Mouse (Mus musculus): ENCODE results near the gene Olfr291. TPM values are rescaled to one million over a fixed set of nuclear protein-coding genes. Genes with fewer than 3 reads are reported as not detected.
A peak's percentile ranks its signal among the peaks of the same experiment; 100 is the strongest.

Olfr291 gene
- not detected in 2 replicates for polyA plus RNA-seq (2014; fragmentation: Nextera tagmentation; extraction: Ambion mirVana)

DNA sequence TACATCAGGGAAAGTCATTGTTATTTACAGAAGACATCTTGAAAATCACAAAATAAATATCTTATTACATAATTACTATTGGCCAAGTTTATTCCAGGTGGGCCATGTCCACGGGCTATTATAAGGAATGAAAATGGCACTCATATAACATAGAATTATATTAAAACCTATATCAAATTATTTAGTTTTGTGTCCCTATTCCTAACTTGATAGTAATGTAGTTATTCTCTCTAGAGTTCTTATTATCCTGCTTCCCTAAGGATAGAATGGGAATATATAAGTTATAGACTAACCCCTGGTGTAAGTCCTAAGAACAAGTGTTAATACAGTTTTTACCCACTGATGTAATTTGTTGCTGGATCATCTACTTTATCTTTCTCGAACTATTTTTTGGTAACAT, at the start of gene Olfr291:
TSS of gene Olfr291 (plus strand) at position 301 of the 400 bp plus-strand sequence.
- no peaks in the 10 kb centered on the region for H3K36me3 ChIP-seq (ENCODE audit: control insufficient read depth, insufficient read depth, low read length)
- H3K4me2 ChIP-seq (replicated peaks; ENCODE audit: low read depth, low read length) = no peak within 1 kb of the TSS
- ATAC-seq (ENCODE audit: low FRiP score) (no peak), DNase-seq (ENCODE audit: low spot score) (no peak)
- no peak within 1 kb of the TSS for H3K27ac ChIP-seq (ENCODE audit: low read depth, low read length)
- 82% methylated on average over 2 of the region's 2 CpGs for WGBS
- H3K4me1 ChIP-seq (replicated peaks; ENCODE audit: control insufficient read depth, insufficient read depth, low read length) = no peaks in the 10 kb centered on the region
- no peaks in the 10 kb centered on the region for H3K27me3 ChIP-seq (ENCODE audit: control insufficient read depth, insufficient read depth, low read length)
- no peak within 1 kb of the TSS for H3K9ac ChIP-seq (ENCODE audit: low read depth, low read length)
- no peaks in the 10 kb centered on the region for H3K9me3 ChIP-seq (ENCODE audit: control insufficient read depth, low read length)
- no peak within 1 kb of the TSS for H3K4me3 ChIP-seq (ENCODE audit: low read depth, low read length)

GRCm38 (mm10) chr7:84805224-84805623, 48.1 kb upstream of the Olfr291 start:
- no peaks in the 10 kb centered on the region for H3K36me3 ChIP-seq (ENCODE audit: control insufficient read depth, insufficient read depth, low read length)
- H3K27ac ChIP-seq (ENCODE audit: low read depth, low read length) = no peak overlapping the region
- no peak overlapping the region for H3K4me3 ChIP-seq (ENCODE audit: low read depth, low read length)
- H3K27me3 ChIP-seq (ENCODE audit: control insufficient read depth, insufficient read depth, low read length) = no peaks in the 10 kb centered on the region
- H3K9me3 ChIP-seq (ENCODE audit: control insufficient read depth, low read length) = no peaks in the 10 kb centered on the region
- DNase-seq (ENCODE audit: low spot score) (peak; percentile 24), ATAC-seq (ENCODE audit: low FRiP score) (no peak)
- no peak overlapping the region for H3K9ac ChIP-seq (ENCODE audit: low read depth, low read length)
- no peak overlapping the region for H3K4me2 ChIP-seq (replicated peaks; ENCODE audit: low read depth, low read length)
- no peaks in the 10 kb centered on the region for H3K4me1 ChIP-seq (replicated peaks; ENCODE audit: control insufficient read depth, insufficient read depth, low read length)
- WGBS = 20% methylated on average over 1 of the region's 1 CpGs

DNA sequence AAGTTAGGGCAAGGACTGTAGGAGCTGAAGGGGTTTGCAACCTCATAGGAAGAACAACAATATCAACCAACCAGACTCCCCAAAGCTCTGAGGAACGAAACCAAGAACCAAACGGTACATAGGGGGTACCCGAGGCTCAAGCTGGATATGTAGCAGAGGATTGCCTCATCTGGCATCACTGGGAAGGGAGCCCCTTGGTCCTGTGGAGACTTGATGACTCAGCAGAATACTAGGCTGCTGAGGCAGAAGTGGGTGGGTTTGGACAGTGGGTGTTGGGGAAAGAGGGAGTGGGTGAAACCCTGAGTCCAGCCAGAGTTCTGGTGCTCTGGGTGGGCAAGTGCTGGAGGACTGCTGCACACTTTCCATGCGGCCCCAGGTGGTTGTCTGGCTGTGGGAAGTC, 47.2 kb upstream of the Olfr291 start:
- 84% methylated on average over 4 of the region's 4 CpGs for WGBS
- Histone ChIP-seq H3K9ac (ENCODE audit: low read depth, low read length) (no peak overlapping the region), H3K4me3 (ENCODE audit: low read depth, low read length) (no peak overlapping the region), H3K27ac (ENCODE audit: low read depth, low read length) (no peak overlapping the region), H3K4me1 (replicated peaks; ENCODE audit: control insufficient read depth, insufficient read depth, low read length) (no peaks in the 10 kb centered on the region), H3K36me3 (ENCODE audit: control insufficient read depth, insufficient read depth, low read length) (no peaks in the 10 kb centered on the region), H3K27me3 (ENCODE audit: control insufficient read depth, insufficient read depth, low read length) (no peaks in the 10 kb centered on the region), H3K9me3 (ENCODE audit: control insufficient read depth, low read length) (no peaks in the 10 kb centered on the region), H3K4me2 (replicated peaks; ENCODE audit: low read depth, low read length) (no peak overlapping the region)
- no peak for DNase-seq (ENCODE audit: low spot score)
- no peak for ATAC-seq (ENCODE audit: low FRiP score)

DNA sequence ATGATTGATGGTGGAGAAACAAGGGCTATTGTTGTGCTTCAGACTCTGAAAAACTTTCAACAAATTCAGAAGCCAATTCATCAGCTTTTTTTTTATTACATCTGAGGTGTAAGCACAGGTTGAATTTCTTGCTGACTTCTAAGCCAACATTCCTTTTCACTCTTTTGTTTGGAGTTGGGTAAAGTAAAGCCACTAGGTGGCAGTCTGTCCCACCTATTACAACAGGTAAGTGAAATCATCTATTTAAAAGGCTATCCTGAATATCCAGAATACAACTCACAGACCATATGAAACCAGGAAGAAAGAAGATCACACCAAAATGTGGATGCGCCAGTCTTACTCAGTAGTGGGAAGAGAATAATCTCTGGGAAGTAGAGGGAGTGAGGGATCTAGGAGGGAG, 31.2 kb downstream of the Olfr291 start:
- DNase-seq (ENCODE audit: low spot score) = peak; percentile 6
- Histone ChIP-seq H3K9me3 (ENCODE audit: control insufficient read depth, low read length) (no peaks in the 10 kb centered on the region), H3K4me2 (replicated peaks; ENCODE audit: low read depth, low read length) (no peak overlapping the region), H3K9ac (ENCODE audit: low read depth, low read length) (no peak overlapping the region), H3K27me3 (ENCODE audit: control insufficient read depth, insufficient read depth, low read length) (no peaks in the 10 kb centered on the region), H3K4me3 (ENCODE audit: low read depth, low read length) (no peak overlapping the region), H3K36me3 (ENCODE audit: control insufficient read depth, insufficient read depth, low read length) (no peaks in the 10 kb centered on the region), H3K27ac (ENCODE audit: low read depth, low read length) (no peak overlapping the region), H3K4me1 (replicated peaks; ENCODE audit: control insufficient read depth, insufficient read depth, low read length) (no peaks in the 10 kb centered on the region)
- no peak for ATAC-seq (ENCODE audit: low FRiP score)
- WGBS = 61% methylated on average over 1 of the region's 1 CpGs

Other genes with a start within 250 kb of the Olfr291 start
- gene Fah, start 246.8 kb upstream of the Olfr291 start, polyA plus RNA-seq (2014; fragmentation: Nextera tagmentation; extraction: Ambion mirVana) = 3.5 and 4.0 TPM in 2 replicates
- gene Zfand6, start 163.6 kb upstream of the Olfr291 start, polyA plus RNA-seq (2014; fragmentation: Nextera tagmentation; extraction: Ambion mirVana) = 208 and 230 TPM in 2 replicates
- gene Vmn2r65, start 110.6 kb downstream of the Olfr291 start, polyA plus RNA-seq (2014; fragmentation: Nextera tagmentation; extraction: Ambion mirVana) = not detected in 2 replicates
- gene Vmn2r66, start 158.7 kb downstream of the Olfr291 start, polyA plus RNA-seq (2014; fragmentation: Nextera tagmentation; extraction: Ambion mirVana) = not detected in 2 replicates

Data from hindbrain, embryonic 11.5 days (tissue).